Mouse (Mus musculus) CH12.LX (cell line): ENCODE data around the gene Ctdspl.

ENCODE experiments used
- EP300 ChIP-seq: IDR thresholded peaks from 2 replicates; pipeline ENCODE4 v1.6.1; 2011; ENCODE audit warnings: low read length, improper control_type of control experiment
- JUND ChIP-seq: conservative IDR thresholded peaks from 2 replicates; pipeline ENCODE4 v1.6.1; 2011; ENCODE audit warnings: low read depth, low read length, improper control_type of control experiment
- POLR2A ChIP-seq: IDR thresholded peaks from 2 replicates; pipeline ENCODE4 v1.6.1; 2011; ENCODE audit warnings: low read depth, mild to moderate bottlenecking, improper control_type of control experiment, low read length
- USF1 ChIP-seq: IDR thresholded peaks from 2 replicates; pipeline ENCODE4 v1.6.1; 2014; ENCODE audit warnings: low read depth, mild to moderate bottlenecking, inconsistent platforms, low read length, improper control_type of control experiment

- TF ChIP-seq POLR2A (no peak), USF1 (no peak), EP300 (no peak), JUND (no peak)
Measured at GRCm38 (mm10) chr9:119037076-119037730, 111.0 kb downstream of the Ctdspl start.
